Mouse (Mus musculus): ENCODE data around the gene Efcab14.

Efcab14 gene

DNA sequence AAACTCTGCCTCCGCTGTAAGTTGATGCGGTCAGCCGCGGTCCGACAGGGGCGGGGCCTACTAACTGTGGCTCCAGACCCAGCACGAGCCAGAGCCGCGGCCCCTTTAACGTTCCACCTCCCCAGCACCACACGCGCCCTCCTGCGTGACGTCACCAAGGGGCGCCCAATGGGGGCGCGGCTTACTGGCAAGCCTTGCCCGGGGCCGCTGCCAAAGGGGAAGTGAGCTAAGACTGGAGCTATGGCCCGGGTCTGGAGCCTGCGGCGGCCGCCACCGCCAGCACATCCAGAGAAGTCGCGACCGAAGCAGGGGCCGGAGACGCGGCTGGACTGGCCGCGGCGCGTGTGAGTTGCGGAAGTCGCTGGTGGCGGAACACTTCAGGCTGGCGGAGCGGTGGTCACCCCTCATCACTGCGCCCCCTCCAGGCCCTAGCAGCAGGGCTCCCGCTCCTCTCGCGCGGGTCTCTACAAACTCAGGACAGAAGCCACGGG lies at the start of gene Efcab14:
Gene Efcab14, plus strand, starts transcription at position 194 of the 491 bp plus-strand sequence.
- DNase-seq (ENCODE audit: low read depth): peak; percentile 100

DNA sequence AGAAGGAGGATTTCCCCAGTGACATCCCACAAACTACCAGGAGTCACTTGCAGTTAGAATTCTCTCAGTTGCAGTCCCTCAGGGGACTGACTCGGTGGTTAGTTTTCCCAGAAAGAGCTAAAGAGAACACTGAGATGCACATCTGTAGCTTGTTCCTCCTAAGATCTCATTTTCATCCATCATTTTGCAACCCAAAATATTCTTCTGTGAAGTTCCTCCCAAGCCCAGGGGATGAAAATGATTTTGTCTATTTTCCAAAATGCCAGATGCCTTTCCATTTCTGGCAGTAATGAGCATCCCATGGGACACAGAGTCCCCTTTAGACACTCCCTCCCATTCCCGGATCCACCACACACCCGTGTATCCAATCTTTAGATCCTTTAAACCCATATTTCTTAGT lies 36.1 kb upstream of the Efcab14 start:
- no peak for DNase-seq (ENCODE audit: low read depth)

DNA sequence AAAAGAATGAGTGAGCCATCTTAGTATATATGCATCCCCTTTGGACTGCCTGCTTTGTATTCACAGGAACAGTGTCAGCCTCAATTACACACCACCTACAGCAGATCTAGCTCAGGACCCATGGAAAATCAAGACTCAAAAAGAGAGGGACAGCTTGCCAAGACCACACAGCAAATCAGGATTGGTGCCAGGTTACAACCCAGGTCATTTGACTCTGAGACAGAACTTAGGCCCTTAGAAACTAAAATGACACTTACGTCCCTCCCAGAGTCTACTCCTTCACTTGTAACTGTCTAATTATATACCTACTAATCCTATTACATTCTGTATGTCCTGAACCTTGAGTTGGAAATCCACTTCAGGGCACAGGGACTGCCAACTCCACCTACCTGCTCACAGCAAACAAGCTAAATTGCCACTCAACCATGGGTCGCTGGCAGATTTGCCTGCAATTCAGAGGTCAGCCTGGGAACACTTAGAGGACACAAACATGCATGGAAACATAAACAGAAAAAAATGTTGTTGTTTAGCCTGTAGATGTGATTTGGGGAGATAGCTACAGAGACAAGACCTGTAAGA lies 33.5 kb upstream of the Efcab14 start:
- no peak for DNase-seq (ENCODE audit: low read depth)

DNA sequence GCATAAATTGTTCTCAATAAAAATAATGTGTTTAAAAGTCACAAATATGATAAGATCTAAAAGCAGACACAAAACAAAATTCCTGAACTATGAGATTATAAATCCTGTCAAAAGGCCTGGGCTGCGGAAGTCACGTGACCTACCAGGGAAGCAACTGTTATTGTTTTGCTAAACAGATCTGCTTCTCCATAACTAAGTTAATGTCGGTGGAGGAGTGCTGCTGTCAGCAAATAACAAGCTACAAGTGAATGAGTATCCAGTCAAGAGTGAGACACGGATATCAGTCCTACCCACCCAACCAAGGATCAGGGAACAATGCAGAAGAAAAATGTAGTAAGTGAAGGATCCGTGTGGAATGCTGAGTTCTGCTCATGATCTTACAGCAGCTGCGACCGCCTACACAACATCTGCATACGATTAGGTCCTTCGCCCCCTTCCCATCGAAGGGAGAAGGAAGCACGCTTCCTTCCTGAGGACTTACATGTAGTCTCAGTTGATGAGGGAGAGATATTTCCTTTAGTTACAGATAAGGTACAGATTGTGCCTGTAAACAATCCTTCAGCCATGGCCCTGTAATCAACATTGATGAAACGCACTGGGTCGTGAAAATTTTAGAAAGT lies 28.5 kb upstream of the Efcab14 start:
- peak; percentile 24 for DNase-seq (ENCODE audit: low read depth)

DNA sequence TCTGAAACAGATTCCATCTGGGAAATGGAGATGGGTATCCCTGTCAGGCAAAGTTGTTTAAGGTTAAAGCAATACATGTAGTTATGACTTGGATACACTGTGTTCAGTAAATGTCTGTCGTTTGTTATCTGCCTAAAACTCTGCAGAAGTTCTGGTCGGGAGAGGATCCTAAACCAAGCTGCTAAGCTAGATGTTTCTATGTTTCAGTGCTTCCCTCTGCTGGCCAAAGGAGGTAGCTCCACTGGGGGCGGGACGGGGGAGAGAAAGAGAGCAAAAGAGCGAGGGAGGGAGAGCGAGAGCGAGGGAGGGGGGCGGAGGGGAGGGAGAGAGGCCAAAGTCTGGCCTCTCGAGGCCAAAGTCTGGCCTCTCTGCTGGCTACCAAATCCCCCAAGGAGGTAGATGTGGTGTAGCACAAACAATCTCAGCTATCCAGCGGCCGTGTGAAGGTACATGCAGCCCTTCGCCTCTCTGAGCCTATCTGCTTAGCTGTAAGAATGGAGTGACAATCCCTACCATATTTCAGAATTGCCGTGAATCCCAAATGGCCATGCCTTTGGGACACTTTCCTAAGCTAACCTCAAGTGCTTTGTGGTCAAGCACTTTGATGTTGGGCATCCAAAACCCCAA lies 27.6 kb upstream of the Efcab14 start:
- DNase-seq (ENCODE audit: low read depth): peak; percentile 87

DNA sequence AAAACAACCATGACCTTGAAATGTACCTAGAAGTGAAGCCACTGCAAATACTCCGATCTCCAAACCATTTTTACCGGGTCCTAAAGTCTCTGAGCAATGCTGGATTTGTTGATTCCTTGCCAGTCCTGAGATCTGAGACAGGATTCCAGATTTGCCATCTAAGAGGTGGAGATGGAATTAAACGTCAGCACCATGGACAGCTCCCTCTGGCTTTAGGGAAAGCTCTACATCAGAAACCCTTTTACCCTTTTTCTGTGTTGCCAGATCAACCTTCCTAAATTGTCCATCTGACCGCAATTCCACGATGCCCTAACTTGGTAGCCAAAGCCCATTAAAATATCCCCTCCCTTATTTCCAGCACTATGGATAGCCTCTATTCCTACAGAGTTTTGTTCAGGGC lies 8.8 kb upstream of the Efcab14 start:
- peak; percentile 87 for DNase-seq (ENCODE audit: low read depth)

DNA sequence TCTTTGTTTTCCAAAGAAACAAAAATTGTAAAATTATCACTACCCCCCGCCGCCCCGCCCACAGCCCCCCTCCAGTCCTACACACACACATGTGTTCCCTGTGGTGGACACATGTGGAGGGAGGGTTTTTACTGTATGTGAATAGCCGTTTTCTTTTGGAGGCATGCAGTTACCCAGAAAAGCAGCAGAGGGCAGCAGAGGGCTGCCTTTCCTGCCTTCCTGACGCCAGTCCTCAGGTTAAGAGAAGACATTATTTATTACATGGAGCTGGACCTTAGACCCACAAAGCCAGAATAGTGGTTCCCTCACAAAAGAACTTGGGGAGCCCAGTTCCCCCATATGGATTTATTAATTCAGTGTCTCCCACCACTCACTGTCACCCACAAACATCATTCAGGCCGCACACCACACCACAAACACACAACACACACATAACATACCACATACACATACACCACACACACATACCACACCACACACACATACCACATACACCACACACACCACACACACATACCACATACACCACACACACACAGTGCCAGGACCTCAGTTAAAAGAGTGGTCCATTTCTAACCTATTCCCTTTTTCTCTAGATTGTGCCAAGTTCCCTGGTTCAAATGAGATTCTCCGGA lies 5.8 kb upstream of the Efcab14 start:
- DNase-seq (ENCODE audit: low read depth): peak; percentile 92

DNA sequence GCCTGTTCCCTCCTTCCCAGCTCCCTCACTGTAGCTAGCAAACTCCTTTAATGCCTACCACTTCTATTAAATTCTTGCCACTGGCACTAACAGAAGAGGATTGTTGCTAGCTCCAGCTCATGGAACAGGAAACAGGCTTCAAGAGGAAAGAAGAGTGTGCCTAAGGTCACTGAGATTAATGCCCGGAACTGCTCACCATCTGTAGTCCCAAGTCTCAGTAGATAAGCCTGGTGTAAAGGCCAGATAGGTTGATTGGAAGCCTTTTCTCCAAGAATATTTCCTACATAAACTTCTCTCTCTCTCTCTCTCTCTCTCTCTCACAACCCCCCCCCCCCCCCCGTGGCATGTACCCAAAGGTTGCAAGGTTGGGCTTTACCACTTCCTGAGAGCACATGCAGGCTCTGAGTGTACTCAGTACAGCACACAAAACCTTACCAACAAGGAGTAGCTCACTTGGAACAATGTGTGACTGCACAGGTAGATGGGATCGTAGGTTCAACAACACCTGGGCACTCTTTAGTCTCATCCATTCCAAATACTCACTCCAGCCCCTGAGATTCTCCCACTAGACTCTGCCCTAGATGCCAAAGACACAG lies 5.2 kb upstream of the Efcab14 start:
- DNase-seq (ENCODE audit: low read depth): no peak

DNA sequence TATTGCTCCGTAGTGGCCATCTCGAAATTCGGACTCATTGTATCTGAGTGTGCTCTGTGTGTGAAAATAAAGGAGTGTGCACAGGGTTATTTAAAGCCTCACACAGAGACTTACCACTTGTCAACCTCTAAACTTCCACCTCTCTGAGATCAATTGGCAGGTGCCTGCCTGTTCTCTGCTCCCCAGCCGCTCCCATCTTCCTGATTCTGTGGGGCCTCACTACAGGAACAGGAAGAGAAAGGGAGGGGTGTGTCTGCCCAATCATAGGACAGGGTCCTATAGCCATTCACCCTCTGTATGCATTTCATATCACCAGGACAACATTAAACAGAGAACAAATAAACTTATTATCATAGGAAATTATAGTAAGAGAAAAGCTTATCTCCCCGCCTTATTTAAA lies 3.8 kb upstream of the Efcab14 start:
- DNase-seq (ENCODE audit: low read depth): no peak

DNA sequence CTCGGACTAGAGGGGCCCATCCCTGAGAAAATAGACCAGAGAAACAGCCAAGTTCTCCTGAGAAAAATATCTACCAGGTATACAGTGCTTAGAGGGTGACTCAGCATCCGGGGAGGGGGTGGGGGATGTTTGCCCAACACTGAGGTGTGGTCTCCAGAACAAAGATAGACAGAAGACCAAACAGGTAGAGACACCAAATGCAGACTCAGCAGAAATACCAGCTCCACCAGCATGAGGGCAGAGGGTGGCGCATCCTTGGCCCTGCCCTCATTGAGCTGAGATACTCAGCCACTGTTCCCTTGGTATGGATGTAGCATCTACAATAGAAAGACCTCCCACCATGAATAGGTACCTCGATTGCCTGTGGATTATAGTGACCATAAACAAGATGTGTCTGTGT lies 2.7 kb upstream of the Efcab14 start:
- no peak for DNase-seq (ENCODE audit: low read depth)

DNA sequence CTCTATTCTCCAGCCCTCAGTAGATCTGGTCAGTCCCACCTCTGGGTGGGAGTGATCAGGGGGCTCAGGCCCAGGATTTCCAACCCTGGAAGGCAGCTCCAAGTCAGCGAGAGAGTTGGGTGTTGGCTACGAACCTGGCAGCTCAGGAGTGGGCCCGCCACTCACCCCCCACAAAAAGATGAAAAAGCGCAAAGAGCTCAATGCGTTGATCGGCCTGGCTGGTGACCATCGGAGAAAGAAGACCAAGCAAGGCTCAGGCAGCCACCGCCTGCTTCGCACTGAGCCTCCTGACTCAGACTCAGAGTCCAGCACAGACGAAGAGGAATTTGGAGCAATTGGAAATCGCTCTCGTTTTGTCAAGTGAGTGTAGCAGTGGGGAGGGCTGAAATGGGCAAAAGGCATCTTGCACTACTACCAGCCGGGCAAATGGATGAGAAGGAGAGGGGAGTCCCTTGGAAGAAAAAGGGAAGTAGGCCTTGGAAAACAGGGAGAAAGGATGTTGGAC lies 989 bp downstream of the Efcab14 start:
- peak; percentile 55 for DNase-seq (ENCODE audit: low read depth)

DNA sequence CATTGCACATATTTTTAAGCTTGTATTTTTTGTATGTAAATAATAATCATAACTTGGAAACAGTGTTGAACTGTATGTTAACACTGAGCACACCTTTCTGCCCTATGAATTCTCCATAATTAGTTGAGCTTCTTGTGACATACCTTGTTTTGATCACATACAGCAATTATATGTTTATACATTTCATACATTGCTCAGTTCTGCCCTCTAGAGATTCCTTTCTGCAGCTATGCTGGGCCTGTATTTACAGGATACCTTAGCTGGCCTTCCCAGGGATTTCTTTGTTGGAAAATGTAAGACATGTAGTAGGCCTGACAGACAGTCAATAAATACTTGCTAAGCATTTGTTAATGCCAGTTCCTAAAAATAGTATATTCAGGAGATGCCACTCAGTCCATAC lies 5.1 kb downstream of the Efcab14 start:
- DNase-seq (ENCODE audit: low read depth): no peak

DNA sequence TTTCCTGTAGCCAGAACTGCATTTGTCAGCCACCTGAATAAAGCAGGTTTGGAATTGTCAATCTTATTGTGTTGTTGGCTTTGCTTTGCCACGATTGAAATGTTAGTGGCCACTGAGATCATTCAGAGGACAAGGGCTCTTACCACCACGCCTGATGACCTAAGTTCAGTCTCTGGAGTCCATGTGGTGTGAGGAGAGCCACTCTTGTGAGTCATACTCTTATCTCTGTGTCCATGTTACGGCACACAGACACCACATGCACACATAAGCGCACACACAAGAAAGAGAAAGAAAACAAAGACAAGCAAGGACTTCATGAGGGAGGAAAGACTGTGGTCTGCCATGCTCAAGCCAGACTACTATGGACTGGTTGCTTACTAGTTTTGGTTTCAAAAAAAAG lies 5.6 kb downstream of the Efcab14 start:
- no peak for DNase-seq (ENCODE audit: low read depth)

DNA sequence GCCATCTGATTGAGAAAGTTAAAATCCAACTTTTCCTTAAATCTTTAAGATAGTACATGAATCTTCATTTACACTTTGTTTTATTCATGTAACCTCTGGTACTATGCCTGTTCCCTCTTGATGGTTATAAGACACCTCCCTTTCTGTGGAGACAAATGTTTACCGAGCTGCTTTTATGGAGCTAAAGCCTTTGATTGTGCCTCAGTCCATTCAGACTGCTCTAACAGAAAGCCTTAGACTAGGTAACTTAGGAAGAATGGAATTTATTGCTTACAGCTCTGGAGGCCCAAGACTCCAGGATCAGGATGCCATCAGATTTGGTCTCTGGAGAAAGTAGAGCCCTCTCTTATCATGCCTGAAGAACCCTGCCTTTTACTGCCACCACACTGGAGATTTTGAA lies 10.6 kb downstream of the Efcab14 start:
- no peak for DNase-seq (ENCODE audit: low read depth)

DNA sequence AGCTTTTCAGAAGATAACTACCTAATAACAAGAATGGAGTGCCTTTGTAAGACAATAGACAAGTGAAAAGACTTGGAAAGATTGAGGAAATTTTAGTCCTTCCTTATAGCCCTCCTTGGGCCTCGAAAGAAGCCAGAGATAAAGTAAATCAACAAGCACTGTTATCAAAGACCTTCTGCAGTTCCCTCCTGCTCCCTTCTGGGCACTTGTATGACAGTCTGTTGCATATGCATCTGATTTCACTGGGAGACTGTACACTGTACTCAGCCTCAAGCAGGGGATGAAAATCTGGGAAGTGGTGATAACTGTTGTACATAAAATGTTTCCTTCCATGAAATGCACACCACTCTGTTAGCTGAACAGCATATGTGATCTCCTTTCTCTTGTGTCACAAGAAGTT lies 11.8 kb downstream of the Efcab14 start:
- no peak for DNase-seq (ENCODE audit: low read depth)

DNA sequence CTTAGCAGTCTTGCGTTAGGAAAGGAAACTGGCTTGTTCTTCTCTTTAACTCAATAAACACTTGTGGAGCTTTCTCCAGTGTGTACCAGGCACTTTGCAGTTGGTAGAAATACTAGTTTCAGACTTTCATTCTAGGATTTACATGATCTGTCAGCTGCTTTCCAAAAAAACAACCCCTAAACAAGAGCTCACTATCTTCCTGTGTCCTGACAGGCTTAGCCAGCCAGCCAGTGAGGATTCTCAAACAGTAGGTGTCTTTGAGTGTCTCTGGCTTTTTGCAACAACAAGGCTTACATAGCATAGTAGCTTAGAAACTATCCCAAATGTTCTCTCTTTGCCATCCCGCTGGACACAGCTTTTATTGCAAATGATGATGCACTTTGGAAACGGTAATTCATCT lies 16.6 kb downstream of the Efcab14 start:
- no peak for DNase-seq (ENCODE audit: low read depth)

DNA sequence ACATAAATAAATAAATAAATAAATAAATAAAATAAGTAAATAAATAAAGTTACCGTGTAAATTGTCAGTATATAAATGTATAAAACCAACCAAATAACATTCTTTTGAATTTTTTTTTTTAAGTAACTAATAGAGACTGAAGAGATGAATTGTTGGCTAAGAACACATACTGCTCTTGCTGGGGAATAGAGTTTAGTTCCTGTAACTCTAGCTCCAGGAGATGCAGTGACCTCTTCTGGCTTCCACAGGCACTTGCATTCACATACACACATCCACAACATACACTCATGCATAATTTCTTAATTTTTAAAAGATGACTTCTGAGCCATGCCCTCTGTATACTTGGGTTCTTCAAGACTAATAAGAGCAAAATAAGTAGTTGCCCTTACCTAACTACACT lies 17.3 kb downstream of the Efcab14 start:
- DNase-seq (ENCODE audit: low read depth): no peak

DNA sequence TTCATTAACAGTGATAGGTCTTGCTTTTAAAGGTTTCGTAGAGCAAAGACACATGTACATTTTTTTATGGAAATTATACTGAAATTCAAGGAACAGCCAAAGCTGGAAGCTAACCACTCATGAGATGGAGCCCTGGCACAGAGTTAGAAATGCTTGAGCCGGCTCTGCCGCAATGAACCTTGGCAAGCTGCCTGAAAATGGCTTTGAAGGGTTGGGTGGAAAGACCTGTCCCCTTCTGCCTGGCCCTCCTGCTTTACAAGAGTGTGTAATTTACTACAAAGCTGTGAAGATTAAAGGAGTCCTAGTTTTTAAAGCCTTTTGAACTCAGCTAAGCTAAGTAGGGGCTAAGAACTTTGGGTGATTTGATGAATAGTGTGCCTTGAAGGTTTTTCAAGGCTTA lies 23.7 kb downstream of the Efcab14 start:
- DNase-seq (ENCODE audit: low read depth): peak; percentile 24

DNA sequence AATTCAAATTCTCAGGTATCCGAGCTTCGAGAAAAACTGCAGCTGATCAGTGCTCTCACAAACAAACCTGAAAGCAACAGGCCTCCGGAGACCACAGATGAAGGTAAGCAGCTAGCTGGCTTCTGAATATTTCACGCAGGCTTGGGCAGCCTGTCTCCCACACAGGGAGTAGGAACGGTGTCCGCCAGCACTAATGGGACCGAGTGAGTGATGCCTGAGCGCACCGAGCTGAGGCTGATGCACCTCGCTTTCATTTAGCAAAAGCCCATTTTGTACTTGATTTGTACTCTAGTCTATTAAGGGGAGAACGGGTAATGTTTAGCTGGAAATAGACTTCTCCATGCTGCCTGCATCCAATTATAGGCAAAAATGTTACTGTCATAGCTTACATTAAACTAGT lies 27.0 kb downstream of the Efcab14 start:
- DNase-seq (ENCODE audit: low read depth): no peak

DNA sequence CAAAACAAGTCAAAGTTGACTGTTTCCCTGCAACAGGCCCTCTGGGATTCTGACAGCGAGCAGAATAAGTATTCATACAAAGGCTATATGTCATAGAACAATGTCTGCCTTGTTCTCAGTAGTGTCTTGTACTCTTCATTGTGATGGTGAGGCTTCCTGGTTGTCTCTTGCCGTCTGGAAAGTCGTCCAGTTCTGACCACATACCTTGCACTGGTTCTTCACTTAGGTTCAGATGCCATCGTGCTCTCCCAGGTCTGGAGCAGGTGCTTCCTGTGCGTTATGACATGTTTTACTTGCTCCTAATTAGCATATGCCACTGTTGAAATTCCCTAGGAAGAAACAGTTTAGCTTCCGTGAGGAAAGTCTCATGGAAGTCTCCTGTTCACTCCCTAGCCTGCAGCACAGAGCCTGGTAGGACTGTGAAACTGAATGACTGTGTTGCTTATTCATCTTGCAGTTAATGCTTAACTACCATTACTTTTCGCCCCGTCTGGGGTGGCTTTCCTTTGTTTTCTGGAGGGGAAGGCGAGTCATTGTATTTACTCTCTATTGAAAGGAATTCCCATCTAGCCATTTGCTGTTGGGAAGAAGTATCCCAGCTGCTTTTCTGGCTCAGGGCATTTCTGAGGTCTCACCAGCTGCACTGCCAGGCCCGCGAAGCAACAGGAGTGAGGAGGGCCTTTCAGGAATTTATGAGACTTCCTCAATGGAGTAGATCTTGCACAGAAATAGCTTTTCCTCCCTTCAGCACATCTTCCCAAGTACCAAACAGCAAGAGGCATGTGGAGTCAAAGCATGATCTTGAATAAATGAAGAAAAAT lies 30.3 kb downstream of the Efcab14 start:
- DNase-seq (ENCODE audit: low read depth): no peak

DNA sequence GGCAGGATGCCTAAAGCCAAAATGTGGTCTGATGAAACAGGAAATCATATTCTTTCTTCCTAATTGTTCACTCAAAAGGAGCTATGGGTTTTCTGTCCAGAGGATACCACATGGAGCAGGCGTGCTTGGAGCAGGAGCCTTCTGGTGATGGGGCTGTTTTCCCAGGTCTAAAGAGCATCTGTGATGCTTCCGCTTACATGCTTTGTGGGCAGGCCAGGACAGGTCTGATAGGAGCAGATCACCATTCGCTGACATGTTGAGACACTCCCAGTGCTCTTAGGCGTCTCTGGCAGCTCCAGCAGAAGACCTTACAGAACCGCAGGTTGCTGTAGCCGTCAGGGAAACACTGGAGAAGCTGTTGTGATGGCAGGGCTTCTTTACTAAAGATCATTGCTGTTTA lies 37.5 kb downstream of the Efcab14 start:
- DNase-seq (ENCODE audit: low read depth): no peak

DNA sequence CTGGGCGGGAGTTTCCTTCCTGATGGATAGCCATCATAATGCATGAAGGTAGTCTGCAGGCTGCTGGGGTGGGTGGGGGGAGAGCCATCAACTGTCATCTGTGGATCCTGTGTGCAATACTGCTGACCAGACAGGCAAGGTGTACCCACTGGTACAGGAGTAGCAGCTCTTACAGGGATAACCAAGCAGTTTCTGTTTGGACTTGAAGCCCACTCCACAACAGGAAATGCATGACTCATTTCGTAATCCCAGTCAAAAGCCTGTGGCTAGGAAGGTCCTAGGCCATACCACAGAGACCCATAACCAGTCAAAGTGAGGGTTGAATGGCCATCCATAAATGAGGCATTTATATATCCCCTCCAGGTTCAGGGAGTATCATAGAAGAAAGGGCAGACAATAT lies 40.1 kb downstream of the Efcab14 start:
- DNase-seq (ENCODE audit: low read depth): peak; percentile 17

All from NIH3T3 (cell line).